Mouse (Mus musculus): ENCODE measurements at regions not wholly inside any gene's neighbourhood (a gene's known extent, or its start where the extent isn't known, plus 50 kb on each side); places are given as distances from the start of the nearest gene placed in this dataset.

DNA sequence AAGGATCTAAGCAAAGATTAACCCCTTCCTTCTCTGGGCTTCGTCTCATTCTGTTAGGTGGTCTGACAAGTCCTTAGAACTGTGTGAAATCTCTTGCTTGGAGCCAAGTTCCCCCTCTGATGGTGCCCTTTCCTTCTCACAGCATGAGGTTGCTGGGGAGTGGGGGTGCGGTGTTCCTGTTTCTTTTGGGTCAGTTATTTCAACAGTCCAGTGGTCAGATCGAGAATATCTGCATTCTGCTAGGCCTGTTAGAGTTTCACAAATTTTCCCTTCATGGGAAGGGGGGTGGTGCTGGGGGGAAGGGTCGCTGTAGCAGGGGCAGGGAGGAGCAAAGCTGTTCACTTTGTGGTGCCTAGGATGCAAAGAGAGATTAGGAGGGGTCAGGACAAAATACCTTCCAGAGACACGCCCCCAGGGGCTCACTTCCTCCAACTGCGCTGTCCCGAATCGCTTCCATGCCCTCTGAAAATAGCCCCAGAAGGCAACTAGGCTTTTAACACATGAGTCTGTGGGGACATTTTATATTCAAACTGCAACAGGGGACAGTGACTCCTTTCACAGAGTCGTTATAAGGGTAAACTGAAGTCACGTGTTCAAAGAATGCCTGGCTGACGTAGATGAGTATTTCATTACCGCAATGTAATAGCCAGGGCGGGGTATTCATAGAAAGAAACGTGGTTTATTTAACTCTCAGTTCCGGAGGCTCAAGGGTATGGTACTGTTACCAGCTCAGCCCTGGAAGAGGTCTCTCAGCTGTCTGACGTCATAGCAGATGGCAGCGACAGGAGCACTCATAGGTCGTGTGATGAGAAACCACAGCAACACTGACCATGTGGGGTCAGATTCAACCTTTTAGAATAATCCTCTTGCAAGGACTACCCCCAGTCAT lies 124.5 kb upstream of the Med14 start:
- TF ChIP-seq EP300 (IDR thresholded peaks at IDR 0.05; ENCODE audit: low read depth in 1 of 2, low read length in 2 of 2) (no peak), MAFK (IDR thresholded peaks at IDR 0.05; ENCODE audit: borderline replicate concordance, low read depth, low read length) (no peak), CTCF (IDR thresholded peaks at IDR 0.05 in 2 of 3, conservative IDR thresholded peaks at IDR 0.05 in 1 of 3; ENCODE audit: control insufficient read depth in 1 of 3, insufficient read depth in 1 of 3, low read depth in 2 of 3, low read length in 3 of 3, poor library complexity in 1 of 3, severe bottlenecking in 1 of 3) (no peak), E2F4 (IDR thresholded peaks at IDR 0.05; ENCODE audit: borderline replicate concordance, low read depth, low read length) (no peak), RAD21 (IDR thresholded peaks at IDR 0.05; ENCODE audit: low read depth, low read length) (no peak), CHD2 (IDR thresholded peaks at IDR 0.05; ENCODE audit: low read length) (no peak), MXI1 (IDR thresholded peaks at IDR 0.05; ENCODE audit: low read depth, low read length) (no peak), ETS1 (IDR thresholded peaks at IDR 0.05; ENCODE audit: low read depth, low read length) (no peak), SMC3 (IDR thresholded peaks at IDR 0.05; ENCODE audit: low read depth, low read length) (no peak)

Measured in MEL (cell line).